Mouse (Mus musculus): ENCODE results near the gene Hsf3. TPM values are rescaled to one million over a fixed set of nuclear protein-coding genes. Genes with fewer than 3 reads are reported as not detected.
"Not testable (repeated sequence)": the region's sequence is repeated elsewhere in the genome, so short reads cannot be mapped to it uniquely, and the experiment has no call there.

The Hsf3 gene
- total RNA-seq (2021): not detected
- polyA plus RNA-seq (2012; rRNA removed): not detected in 2 replicates
- long read RNA-seq: 0 reads

- DNase-seq: peak; percentile 5
Observed at GRCm38 (mm10) chrX:96456201-96456963, at the start of gene Hsf3. Gene Hsf3, minus strand, starts transcription at chrX:96456294.

- no peak for DNase-seq
Observed at GRCm38 (mm10) chrX:96501580-96501979, 45.5 kb upstream of the Hsf3 start.

- DNase-seq: no peak
Observed at GRCm38 (mm10) chrX:96455149-96455548, 945 bp downstream of the Hsf3 start, which contains the start of gene Heph. Gene Heph, plus strand, starts transcription at chrX:96455359.

GRCm38 (mm10) chrX:96419383-96419782 lies 36.7 kb downstream of the Hsf3 start:
- no peak for DNase-seq

- no peak for DNase-seq
Observed at GRCm38 (mm10) chrX:96417733-96418132, 38.4 kb downstream of the Hsf3 start.

- no peak for DNase-seq
Observed at GRCm38 (mm10) chrX:96416970-96417369, 39.1 kb downstream of the Hsf3 start.

GRCm38 (mm10) chrX:96415351-96415750 lies 40.7 kb downstream of the Hsf3 start:
- DNase-seq: not testable (repeated sequence)

- no peak for DNase-seq
Observed at GRCm38 (mm10) chrX:96339108-96339507, 117.0 kb downstream of the Hsf3 start.

- no peak for DNase-seq
Observed at GRCm38 (mm10) chrX:96329764-96330163, 126.3 kb downstream of the Hsf3 start.

GRCm38 (mm10) chrX:96293338-96293737 lies 162.8 kb downstream of the Hsf3 start, which contains the start of gene Vsig4:
Gene Vsig4, minus strand, starts transcription at chrX:96293438.
- DNase-seq: no peak

GRCm38 (mm10) chrX:96256509-96256908 lies 199.6 kb downstream of the Hsf3 start:
- DNase-seq: no peak

Other genes starting within 250 kb of the Hsf3 start
- under 1 TPM in 1 of 2 experiments, not detected in 1; 0.32 TPM for gene Vsig4, start 162.9 kb downstream of the Hsf3 start, total RNA-seq (2021)
- not detected in 2 replicates for gene Vsig4, start 162.9 kb downstream of the Hsf3 start, polyA plus RNA-seq (2012; rRNA removed)
- gene Heph, start 935 bp downstream of the Hsf3 start, total RNA-seq (2021): 1 to 10 TPM; 3.9 to 8.8 TPM
- 0.95 and 1.3 TPM in 2 replicates for gene Heph, start 935 bp downstream of the Hsf3 start, polyA plus RNA-seq (2012; rRNA removed)